Mouse (Mus musculus) myocyte (in vitro differentiated cells): ENCODE data around the gene Prkcb.

ENCODE experiments used
- MYOD1 ChIP-seq, 3 experiments: IDR thresholded peaks; one replicate each; pipeline ENCODE4 v1.6.1; 2011; ENCODE audit warnings: control low read depth in 2 of 3, low read depth in 2 of 3, mild to moderate bottlenecking in 2 of 3, moderate library complexity in 1 of 3; ENCODE audit not compliant: insufficient read length in 2 of 3, control insufficient read depth in 1 of 3
- POLR2A ChIP-seq: IDR thresholded peaks from one replicate; pipeline ENCODE4 v1.6.1; 2011; ENCODE audit warnings: low read depth, mild to moderate bottlenecking, control low read depth, moderate library complexity; ENCODE audit not compliant: insufficient read length

- TF ChIP-seq POLR2A (no peak), MYOD1 (IDR thresholded peaks at IDR 0.05; ENCODE audit: control insufficient read depth in 1 of 3, insufficient read length in 2 of 3, low read depth in 2 of 3) (no peak)
Observed at GRCm38 (mm10) chr7:122393964-122394363, 105.4 kb downstream of the Prkcb start.
